Mouse (Mus musculus): Measurements from ENCODE around the gene Tmem39a.

GRCm38 (mm10) chr16:38548000-38548399 is 10.5 kb upstream of the Tmem39a start:
- TF ChIP-seq CTCF (IDR thresholded peaks at IDR 0.05; ENCODE audit: extremely low read depth, insufficient read depth, insufficient read length, insufficient replicate concordance) (no peak), POLR2A (IDR thresholded peaks at IDR 0.05; ENCODE audit: low read depth, low read length) (no peak)
